Mouse (Mus musculus) small intestine, adult 2 months (tissue): Measurements from ENCODE around the gene Psmd13.

Source experiments
- CTCF ChIP-seq: fragments of 200-500 bp; IDR thresholded peaks from 2 replicates; pipeline ENCODE4 v1.5.1; 2012; ENCODE audit warnings: low read depth, mild to moderate bottlenecking, control low read depth, inconsistent platforms, low read length, moderate library complexity, mixed read lengths; ENCODE audit not compliant: insufficient replicate concordance, insufficient read length; ENCODE audit errors: extremely low read depth
- POLR2A ChIP-seq: fragments of 200-500 bp; IDR thresholded peaks from 2 replicates; pipeline ENCODE4 v1.6.1; 2012; ENCODE audit warnings: low read depth, mild to moderate bottlenecking, control low read depth, inconsistent platforms, low read length, moderate library complexity

DNA sequence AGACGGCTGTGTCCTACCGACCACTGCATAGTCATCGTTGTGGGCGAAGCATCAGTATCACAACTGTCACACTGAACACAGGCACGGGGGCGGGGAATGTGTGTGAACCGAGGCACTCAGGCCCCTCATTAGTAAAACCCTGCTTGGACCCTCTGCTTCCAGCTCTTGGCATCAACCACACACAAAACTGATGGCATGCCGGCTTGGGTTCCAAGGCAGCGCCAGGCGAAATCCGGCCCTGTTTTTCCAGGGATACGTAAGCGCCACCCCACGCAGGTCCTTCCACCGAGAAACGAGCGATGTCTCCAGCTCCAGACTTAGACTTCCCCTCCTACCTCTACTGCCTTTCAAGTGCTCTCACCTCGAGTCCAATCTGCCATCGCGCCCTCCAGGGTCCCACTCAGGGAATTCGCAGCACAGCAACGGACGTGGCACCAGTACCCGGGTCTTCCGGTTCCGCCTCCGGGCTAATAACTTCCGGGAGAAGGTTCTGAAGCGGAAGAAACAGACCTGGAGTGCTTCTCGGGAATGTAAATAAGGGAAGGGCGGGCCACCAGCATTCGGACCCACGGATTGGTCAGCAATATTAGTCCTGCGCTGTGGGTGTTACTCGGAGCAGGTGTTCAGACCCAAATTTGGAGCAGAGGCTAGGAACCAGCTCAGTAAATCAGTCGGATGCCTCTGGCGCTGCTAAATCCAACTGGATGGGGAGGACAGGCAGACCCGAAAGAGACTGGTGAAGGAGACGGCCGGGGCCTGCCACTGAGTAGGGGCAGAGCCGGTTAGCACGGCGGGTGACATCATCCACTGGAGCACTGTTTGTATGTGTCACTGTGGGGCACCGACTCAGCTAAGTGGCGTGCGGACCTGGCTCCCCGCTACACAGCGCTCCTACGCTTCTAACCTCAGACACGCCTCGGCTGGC is 25.6 kb upstream of the Psmd13 start, which contains the start of gene Gm45785:
- TF ChIP-seq CTCF (no peak), POLR2A (0 out of 2 replicates have a peak, but pooled peaks have one; percentile 54)
